Mouse (Mus musculus): ENCODE data around the gene Mlkl. TPM values are rescaled to one million over a fixed set of nuclear protein-coding genes. Genes with fewer than 3 reads are reported as not detected.
"Not testable (repeated sequence)": the region's sequence is repeated elsewhere in the genome, so short reads cannot be mapped to it uniquely, and the experiment has no call there.

The Mlkl gene
- polyA plus RNA-seq, 1 experiment = 1.1 TPM

DNA sequence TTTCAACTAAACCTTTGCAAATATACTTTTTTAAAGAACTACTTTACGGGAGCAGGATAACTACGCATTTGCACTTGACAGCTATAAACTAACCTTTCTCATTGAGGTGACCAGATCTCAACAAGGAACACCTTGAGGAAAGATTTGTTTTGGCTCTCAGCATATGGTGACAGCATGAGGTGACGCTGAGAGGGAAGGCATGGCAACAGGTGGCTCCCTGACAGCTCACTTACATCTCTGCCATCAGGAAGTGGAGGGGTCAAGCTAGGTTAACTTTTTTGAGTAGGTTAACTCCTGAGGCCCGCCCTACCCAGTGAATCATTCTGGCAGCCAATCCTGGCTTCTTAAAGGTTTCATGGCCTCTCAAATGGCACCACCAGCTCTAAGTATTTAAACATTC, 52.4 kb downstream of the Mlkl start:
- Histone ChIP-seq H3K4me1 (ENCODE audit: control insufficient read depth, insufficient read depth, insufficient read length) (no peaks in the 10 kb centered on the region), H3K27ac (ENCODE audit: insufficient read depth, low read length) (no peak overlapping the region), H3K27me3 (ENCODE audit: control insufficient read depth, insufficient read depth, low read length) (no peaks in the 10 kb centered on the region), H3K4me3 (ENCODE audit: extremely low read depth, insufficient read depth, insufficient read length) (no peak overlapping the region), H3K36me3 (ENCODE audit: control insufficient read depth, insufficient read depth, low read length) (peaks cover 51% of the 10 kb centered on the region)
- no peak for DNase-seq (ENCODE audit: low read depth in 1 of 2, low spot score in 2 of 2)
- no peak for TF ChIP-seq CTCF (IDR thresholded peaks at IDR 0.05; ENCODE audit: extremely low read depth, insufficient read depth, insufficient read length, insufficient replicate concordance)
- no peak for TF ChIP-seq POLR2A (IDR thresholded peaks at IDR 0.05; ENCODE audit: low read depth, low read length)
- WGBS = 93% methylated on average over 4 of the region's 4 CpGs

DNA sequence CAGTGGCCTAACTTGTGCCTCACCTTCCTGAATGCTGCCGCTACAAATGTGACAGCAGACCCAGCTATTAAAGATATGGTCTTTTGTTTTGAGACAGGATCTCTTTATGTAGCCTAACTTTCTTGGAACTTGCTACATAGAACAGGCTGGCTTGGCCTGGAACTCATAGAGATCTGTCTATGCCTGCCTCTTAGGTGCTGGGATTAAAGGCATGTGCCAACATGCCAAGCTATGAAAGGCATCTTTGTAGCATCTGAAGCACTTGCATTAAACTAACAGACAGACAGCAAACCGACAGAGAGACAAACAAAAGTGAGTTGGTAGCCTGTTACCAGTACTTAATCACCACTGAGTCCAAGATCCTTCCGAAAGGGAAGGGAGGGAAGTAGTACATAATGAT, 55.9 kb downstream of the Mlkl start:
- Histone ChIP-seq H3K27ac (ENCODE audit: insufficient read depth, low read length) (no peak overlapping the region), H3K36me3 (ENCODE audit: control insufficient read depth, insufficient read depth, low read length) (peaks cover 46% of the 10 kb centered on the region), H3K4me1 (ENCODE audit: control insufficient read depth, insufficient read depth, insufficient read length) (no peaks in the 10 kb centered on the region), H3K4me3 (ENCODE audit: extremely low read depth, insufficient read depth, insufficient read length) (no peak overlapping the region), H3K27me3 (ENCODE audit: control insufficient read depth, insufficient read depth, low read length) (no peaks in the 10 kb centered on the region)
- no peak for DNase-seq (ENCODE audit: low read depth in 1 of 2, low spot score in 2 of 2)
- 95% methylated on average over 3 of the region's 3 CpGs for WGBS
- TF ChIP-seq POLR2A (IDR thresholded peaks at IDR 0.05; ENCODE audit: low read depth, low read length) = no peak
- no peak for TF ChIP-seq CTCF (IDR thresholded peaks at IDR 0.05; ENCODE audit: extremely low read depth, insufficient read depth, insufficient read length, insufficient replicate concordance)

DNA sequence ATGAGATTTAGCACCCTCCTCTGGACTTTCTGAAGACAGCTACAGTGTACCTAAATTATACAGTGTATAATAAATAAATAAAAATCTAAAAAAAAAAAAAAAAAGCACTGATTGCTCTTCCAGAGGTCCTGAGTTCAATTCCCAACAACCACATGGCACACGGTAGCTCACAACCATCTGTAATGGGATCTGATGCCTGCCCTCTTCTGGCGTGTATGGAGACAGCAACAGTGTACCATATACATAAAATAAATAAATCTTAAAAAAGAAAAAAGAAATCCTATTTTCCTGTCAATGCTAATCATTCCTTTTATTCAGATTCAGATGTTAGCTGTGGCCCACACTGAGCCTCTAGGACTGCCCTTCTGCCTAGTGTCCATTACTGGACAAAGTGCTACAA, 69.7 kb downstream of the Mlkl start:
- Histone ChIP-seq H3K4me1 (ENCODE audit: control insufficient read depth, insufficient read depth, insufficient read length) (no peaks in the 10 kb centered on the region), H3K27ac (ENCODE audit: insufficient read depth, low read length) (no peak overlapping the region), H3K36me3 (ENCODE audit: control insufficient read depth, insufficient read depth, low read length) (peaks cover 3% of the 10 kb centered on the region), H3K27me3 (ENCODE audit: control insufficient read depth, insufficient read depth, low read length) (no peaks in the 10 kb centered on the region), H3K4me3 (ENCODE audit: extremely low read depth, insufficient read depth, insufficient read length) (no peak overlapping the region)
- TF ChIP-seq CTCF (IDR thresholded peaks at IDR 0.05; ENCODE audit: extremely low read depth, insufficient read depth, insufficient read length, insufficient replicate concordance) = no peak
- TF ChIP-seq POLR2A (IDR thresholded peaks at IDR 0.05; ENCODE audit: low read depth, low read length) = no peak
- WGBS = 83% methylated on average over 2 of the region's 2 CpGs
- DNase-seq (ENCODE audit: low read depth in 1 of 2, low spot score in 2 of 2) = no peak

DNA sequence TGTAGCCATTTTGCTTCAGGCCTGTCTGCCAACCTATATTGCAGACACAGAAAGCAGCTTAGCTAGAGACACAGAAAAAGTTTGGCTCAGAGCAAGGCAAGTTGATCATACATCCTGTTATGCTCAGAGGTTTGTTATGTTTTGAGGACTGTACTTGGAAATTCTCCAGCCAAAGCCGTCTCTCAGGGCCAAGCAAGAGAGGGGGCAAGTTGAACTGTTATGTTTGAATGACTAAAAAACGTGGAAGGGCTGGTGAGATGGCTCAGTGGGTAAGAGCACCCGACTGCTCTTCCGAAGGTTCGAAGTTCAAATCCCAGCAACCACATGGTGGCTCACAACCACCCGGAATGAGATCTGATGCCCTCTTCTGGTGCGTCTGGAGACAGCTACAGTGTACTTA, 71.8 kb downstream of the Mlkl start:
- not testable (repeated sequence) for DNase-seq (ENCODE audit: low read depth in 1 of 2, low spot score in 2 of 2)

DNA sequence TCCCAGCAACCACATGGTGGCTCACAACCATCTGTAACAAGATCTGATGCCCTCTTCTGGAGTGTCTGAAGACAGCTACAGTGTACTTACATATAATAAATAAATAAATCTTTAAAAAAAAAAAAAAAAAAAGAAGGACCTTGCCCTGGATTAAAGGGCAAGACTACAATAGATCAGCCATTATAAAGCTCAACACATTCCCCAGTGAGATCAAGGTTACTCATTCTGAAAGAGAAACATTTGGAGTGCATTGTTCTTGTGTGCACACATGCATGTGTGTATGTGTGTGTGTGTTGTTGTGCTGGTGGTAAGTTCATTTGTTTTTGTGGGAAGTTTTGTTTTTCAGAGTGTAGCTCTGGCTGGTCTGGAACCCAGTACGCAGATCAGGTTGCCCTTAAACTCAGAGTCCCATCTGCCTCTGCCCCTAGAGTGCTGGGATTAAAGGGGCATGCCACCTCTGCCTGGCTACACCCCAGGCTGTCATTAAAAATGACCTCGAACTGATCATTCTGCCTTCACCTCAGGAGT, 73.2 kb downstream of the Mlkl start:
- DNase-seq (ENCODE audit: low read depth in 1 of 2, low spot score in 2 of 2) = no peak
- no peaks in the 10 kb centered on the region for H3K27me3 ChIP-seq (ENCODE audit: control insufficient read depth, insufficient read depth, low read length)
- H3K4me1 ChIP-seq (ENCODE audit: control insufficient read depth, insufficient read depth, insufficient read length) = no peaks in the 10 kb centered on the region
- no peaks in the 10 kb centered on the region for H3K36me3 ChIP-seq (ENCODE audit: control insufficient read depth, insufficient read depth, low read length)
- WGBS = 77% methylated on average over 2 of the region's 2 CpGs
- H3K27ac ChIP-seq (ENCODE audit: insufficient read depth, low read length) = no peak overlapping the region
- H3K4me3 ChIP-seq (ENCODE audit: extremely low read depth, insufficient read depth, insufficient read length) = no peak overlapping the region
- no peak for TF ChIP-seq POLR2A (IDR thresholded peaks at IDR 0.05; ENCODE audit: low read depth, low read length)
- TF ChIP-seq CTCF (IDR thresholded peaks at IDR 0.05; ENCODE audit: extremely low read depth, insufficient read depth, insufficient read length, insufficient replicate concordance) = no peak

More for the DNA sequence above, 71.8 kb downstream of the Mlkl start:
- not testable (repeated sequence) for H3K4me3 ChIP-seq (ENCODE audit: extremely low read depth, insufficient read depth, insufficient read length); H3K27ac ChIP-seq (ENCODE audit: insufficient read depth, low read length); H3K4me1 ChIP-seq (ENCODE audit: control insufficient read depth, insufficient read depth, insufficient read length); H3K36me3 ChIP-seq (ENCODE audit: control insufficient read depth, insufficient read depth, low read length); H3K27me3 ChIP-seq (ENCODE audit: control insufficient read depth, insufficient read depth, low read length)
- WGBS = 88% methylated on average over 7 of the region's 7 CpGs

DNA sequence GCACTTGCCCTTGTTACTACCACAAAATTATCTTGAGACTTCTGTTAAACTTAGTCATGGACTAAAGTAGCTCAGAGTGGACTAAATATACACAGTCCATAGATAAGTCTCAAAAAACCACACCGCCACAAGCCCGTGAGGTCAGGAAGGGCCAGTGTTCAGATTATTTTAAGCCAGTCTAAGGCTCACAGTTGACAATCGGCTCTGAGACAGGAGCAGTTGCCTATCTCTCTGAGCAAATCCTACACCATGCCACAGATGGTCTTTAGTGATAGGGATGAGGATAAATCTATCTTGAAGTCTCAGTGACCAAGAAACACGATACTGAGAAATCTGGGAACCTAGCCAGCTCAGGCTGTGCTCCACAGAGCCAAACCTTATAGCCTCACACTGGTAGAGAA, 76.0 kb downstream of the Mlkl start:
- DNase-seq (ENCODE audit: low read depth in 1 of 2, low spot score in 2 of 2) = no peak
- 53% methylated on average over 4 of the region's 4 CpGs for WGBS
- H3K27me3 ChIP-seq (ENCODE audit: control insufficient read depth, insufficient read depth, low read length) = no peaks in the 10 kb centered on the region

More for the DNA sequence above, 76.0 kb downstream of the Mlkl start:
- Histone ChIP-seq H3K36me3 (ENCODE audit: control insufficient read depth, insufficient read depth, low read length) (no peaks in the 10 kb centered on the region), H3K27ac (ENCODE audit: insufficient read depth, low read length) (no peak overlapping the region), H3K4me3 (ENCODE audit: extremely low read depth, insufficient read depth, insufficient read length) (no peak overlapping the region), H3K4me1 (ENCODE audit: control insufficient read depth, insufficient read depth, insufficient read length) (no peaks in the 10 kb centered on the region)
- TF ChIP-seq POLR2A (IDR thresholded peaks at IDR 0.05; ENCODE audit: low read depth, low read length) = no peak
- no peak for TF ChIP-seq CTCF (IDR thresholded peaks at IDR 0.05; ENCODE audit: extremely low read depth, insufficient read depth, insufficient read length, insufficient replicate concordance)

Other genes starting within 250 kb of the Mlkl start
- not detected in 2 replicates for gene Clec18a, start 245.8 kb downstream of the Mlkl start, polyA plus RNA-seq (2012; rRNA removed)
- 8.1 and 8.6 TPM in 2 replicates for gene Pdpr, start 243.5 kb downstream of the Mlkl start, polyA plus RNA-seq (2012; rRNA removed)
- gene Glg1, start 79.0 kb downstream of the Mlkl start, polyA plus RNA-seq (2012; rRNA removed) = 22.6 and 24.9 TPM in 2 replicates
- gene Rfwd3, start 38.0 kb downstream of the Mlkl start, polyA plus RNA-seq (2012; rRNA removed) = 10.6 and 10.9 TPM in 2 replicates
- gene Fa2h, start 55.6 kb upstream of the Mlkl start, polyA plus RNA-seq (2012; rRNA removed) = 0.07 and 0.12 TPM in 2 replicates
- gene Wdr59, start 183.9 kb upstream of the Mlkl start, polyA plus RNA-seq (2012; rRNA removed) = 4.6 and 5.0 TPM in 2 replicates
- 62.9 and 73.2 TPM in 2 replicates for gene Znrf1, start 197.9 kb upstream of the Mlkl start, polyA plus RNA-seq (2012; rRNA removed)

All from spleen, adult 2 months (tissue).